Mouse (Mus musculus) brain, embryonic 14.5 days (tissue): ENCODE results near the gene Dennd4c.

ENCODE experiments used
- CTCF ChIP-seq: fragments of 200-500 bp; IDR thresholded peaks from 2 replicates; pipeline ENCODE4 v1.5.1; 2012; ENCODE audit warnings: inconsistent platforms, mild to moderate bottlenecking, moderate library complexity, borderline replicate concordance; ENCODE audit not compliant: insufficient read depth, insufficient read length; ENCODE audit errors: extremely low read depth
- POLR2A ChIP-seq: fragments of 200-500 bp; IDR thresholded peaks from 2 replicates; pipeline ENCODE4 v1.6.1; 2012; ENCODE audit warnings: mild to moderate bottlenecking, inconsistent platforms, borderline replicate concordance; ENCODE audit not compliant: poor library complexity, insufficient read depth, insufficient read length, severe bottlenecking; ENCODE audit errors: extremely low read depth

DNA sequence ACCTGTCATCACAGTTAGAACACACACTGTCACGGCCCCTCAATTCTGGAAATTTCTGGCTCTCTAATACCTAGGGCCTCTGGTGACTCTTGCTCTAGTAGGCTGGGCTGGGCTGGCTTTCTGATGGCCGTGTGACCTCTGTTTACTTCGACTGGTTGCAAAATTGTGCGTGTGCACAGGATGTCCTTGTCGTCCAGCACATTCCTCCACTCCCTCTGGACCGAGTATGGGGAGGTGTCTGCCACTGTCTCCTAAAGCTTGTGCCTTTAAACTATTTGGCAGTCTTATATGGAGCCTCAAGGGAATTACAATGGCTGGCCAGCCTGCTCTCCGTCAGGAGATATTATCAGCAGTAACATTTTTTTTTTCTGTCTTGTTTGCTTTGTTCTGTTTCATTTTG lies 149.1 kb downstream of the Dennd4c start:
- TF ChIP-seq CTCF (no peak), POLR2A (no peak)
